Mouse (Mus musculus) ovary, postnatal 36 days (tissue): Measurements from ENCODE around the gene Git2.

Experiments used
- DNase-seq: peaks from one replicate; pipeline ENCODE4 v3.0.0; 2022; ENCODE audit warnings: low spot score, mixed read lengths

The Git2 gene

GRCm38 (mm10) chr5:114686726-114687210 lies 88.5 kb downstream of the Git2 start:
- no peak for DNase-seq

- DNase-seq, result no peak
These were observed 89.3 kb downstream of the Git2 start for GRCm38 (mm10) chr5:114685986-114686385.

GRCm38 (mm10) chr5:114681717-114682116 lies 93.6 kb downstream of the Git2 start:
- DNase-seq, result no peak

GRCm38 (mm10) chr5:114680676-114681285 lies 94.5 kb downstream of the Git2 start:
- no peak for DNase-seq

GRCm38 (mm10) chr5:114679841-114680591 lies 95.3 kb downstream of the Git2 start:
- no peak for DNase-seq
